Mouse (Mus musculus) thymus, adult 2 months (tissue): Measurements from ENCODE around the gene Slc7a14. TPM values are rescaled to one million over a fixed set of nuclear protein-coding genes. Genes with fewer than 3 reads are reported as not detected.

Source experiments
- DNase-seq: peaks from one replicate; pipeline ENCODE4 v3.0.0; 2021
- H3K27ac ChIP-seq: fragments of 200-500 bp; 2 replicates; pipeline ENCODE4 v1.5.1; 2012; ENCODE audit warnings: low read length, control low read depth; ENCODE audit not compliant: control insufficient read depth, insufficient read depth
- H3K27me3 ChIP-seq: fragments of 200-500 bp; 2 replicates; pipeline ENCODE4 v1.6.1; 2012; ENCODE audit warnings: mild to moderate bottlenecking, low read length, moderate library complexity, mixed read lengths; ENCODE audit not compliant: control insufficient read depth, insufficient read depth
- H3K36me3 ChIP-seq: fragments of 200-500 bp; 2 replicates; pipeline ENCODE4 v1.6.1; 2012; ENCODE audit warnings: mild to moderate bottlenecking, low read length, moderate library complexity; ENCODE audit not compliant: control insufficient read depth, insufficient read depth
- H3K4me1 ChIP-seq: fragments of 200-500 bp; replicated peaks from 2 replicates; pipeline ENCODE4 v1.6.1; 2012; ENCODE audit warnings: low read length; ENCODE audit not compliant: control insufficient read depth, insufficient read depth
- H3K4me3 ChIP-seq: fragments of 200-500 bp; 2 replicates; pipeline ENCODE4 v1.5.1; 2012; ENCODE audit warnings: mild to moderate bottlenecking, low read length, control low read depth, moderate library complexity; ENCODE audit not compliant: control insufficient read depth, insufficient read depth
- CTCF ChIP-seq: fragments of 200-500 bp; IDR thresholded peaks from 2 replicates; pipeline ENCODE4 v1.5.1; 2012; ENCODE audit warnings: mild to moderate bottlenecking, control low read depth, low read length, moderate library complexity, borderline replicate concordance; ENCODE audit not compliant: control insufficient read depth, poor library complexity, insufficient read depth; ENCODE audit errors: extremely low read depth
- POLR2A ChIP-seq: fragments of 200-500 bp; IDR thresholded peaks from 2 replicates; pipeline ENCODE4 v1.6.1; 2012; ENCODE audit warnings: mild to moderate bottlenecking, low read length, control low read depth, moderate library complexity; ENCODE audit not compliant: control insufficient read depth, poor library complexity, insufficient read depth; ENCODE audit errors: extremely low read depth
- WGBS: fragments of 180-500 bp; shearing (Covaris S2); methylation state at CpG from one replicate; pipeline ENCODE4 v1.1.7; 2018; 5-methylcytosine and 5-hydroxymethylcytosine counted together
- polyA plus RNA-seq: library from polyadenylated mRNA; depleted of rRNA; stranded (reverse); fragments of >200 nt; gene quantifications from 2 replicates; pipeline ENCODE4 v1.2.3, GENCODE M21; 2012; rRNA removed

Gene Slc7a14
- polyA plus RNA-seq: 0.03 TPM in 2 replicates

DNA sequence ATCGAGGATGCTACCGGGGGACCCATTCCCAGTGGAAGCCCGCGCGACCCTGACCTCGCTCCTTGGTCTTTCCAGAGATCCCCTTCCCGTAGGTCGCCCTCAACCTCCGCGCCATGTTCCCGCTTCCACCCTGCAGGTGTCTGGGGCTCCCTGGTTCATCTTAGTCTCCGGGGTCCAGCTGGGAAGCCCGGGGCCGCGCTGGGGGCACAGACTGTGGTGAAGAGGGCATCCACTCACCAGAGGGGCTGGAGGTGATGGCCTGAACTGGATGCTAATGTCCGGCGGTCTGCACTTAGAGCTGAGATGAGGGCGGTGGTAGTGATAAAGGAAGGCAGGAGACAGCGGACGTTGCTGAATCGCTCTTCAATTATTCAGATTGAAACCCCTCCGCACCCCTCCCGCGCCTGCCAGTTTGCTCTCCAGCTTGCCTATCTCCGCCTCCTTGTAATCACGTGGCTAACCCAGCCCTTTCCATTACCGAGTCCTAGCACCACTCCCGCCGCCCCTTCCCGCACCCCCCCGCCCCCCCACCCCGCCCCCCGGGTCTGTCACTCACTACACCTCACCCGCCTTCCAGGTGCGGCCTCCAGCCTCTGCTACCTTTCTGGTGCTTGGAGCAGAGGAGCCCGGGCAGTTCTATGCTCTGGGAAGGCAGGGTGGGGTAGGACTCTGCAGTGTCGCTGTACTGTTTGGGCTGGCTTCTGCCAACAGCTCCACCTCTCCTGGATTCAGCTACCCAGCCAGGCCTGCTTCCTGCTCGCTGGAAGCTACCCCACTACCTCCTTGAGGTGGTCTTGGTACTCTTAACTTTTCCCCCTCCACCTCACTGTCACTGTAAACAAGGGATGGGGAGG is at the start of gene Slc7a14:
Gene Slc7a14 (minus strand): TSS at position 445 of the 854 bp plus-strand sequence.
- Histone ChIP-seq H3K27ac (no peak within 1 kb of the TSS), H3K4me1 (no peaks in the 10 kb centered on the region), H3K27me3 (peaks cover 4% of the 10 kb centered on the region; the same call in 1 of the 2 replicates), H3K4me3 (no peak within 1 kb of the TSS), H3K36me3 (no peaks in the 10 kb centered on the region)
- TF ChIP-seq POLR2A (no peak), CTCF (no peak)
- DNase-seq: no peak
- WGBS: 11% methylated on average over 38 of the region's 38 CpGs

- no peak for TF ChIP-seq CTCF
- no peak for TF ChIP-seq POLR2A
- Histone ChIP-seq H3K4me1 (no peaks in the 10 kb centered on the region), H3K27ac (no peak overlapping the region), H3K4me3 (no peak overlapping the region), H3K36me3 (no peaks in the 10 kb centered on the region), H3K27me3 (no peaks in the 10 kb centered on the region)
- WGBS: 97% methylated on average over 4 of the region's 4 CpGs
- no peak for DNase-seq
Measured at GRCm38 (mm10) chr3:31346540-31346939, 36.4 kb upstream of the Slc7a14 start.

- WGBS: 17% methylated on average over 4 of the region's 4 CpGs
- no peak overlapping the region for H3K27ac ChIP-seq
Measured at GRCm38 (mm10) chr3:31345766-31346165, 35.6 kb upstream of the Slc7a14 start.

GRCm38 (mm10) chr3:31339236-31339635 is 29.1 kb upstream of the Slc7a14 start:
- Histone ChIP-seq H3K4me3 (no peak overlapping the region), H3K27ac (no peak overlapping the region), H3K36me3 (no peaks in the 10 kb centered on the region), H3K27me3 (no peaks in the 10 kb centered on the region), H3K4me1 (no peaks in the 10 kb centered on the region)
- DNase-seq: no peak
- 66% methylated on average over 3 of the region's 3 CpGs for WGBS
- TF ChIP-seq CTCF (no peak), POLR2A (no peak)

More at GRCm38 (mm10) chr3:31345766-31346165, 35.6 kb upstream of the Slc7a14 start:
- no peak for TF ChIP-seq CTCF
- no peak for TF ChIP-seq POLR2A
- Histone ChIP-seq H3K4me1 (no peaks in the 10 kb centered on the region), H3K27me3 (no peaks in the 10 kb centered on the region), H3K36me3 (no peaks in the 10 kb centered on the region), H3K4me3 (no peak overlapping the region)
- no peak for DNase-seq

GRCm38 (mm10) chr3:31328237-31328836 is 18.2 kb upstream of the Slc7a14 start:
- no peak overlapping the region for H3K27ac ChIP-seq
- no peaks in the 10 kb centered on the region for H3K36me3 ChIP-seq
- no peak overlapping the region for H3K4me3 ChIP-seq
- no peaks in the 10 kb centered on the region for H3K27me3 ChIP-seq
- DNase-seq: no peak
- no peak for TF ChIP-seq POLR2A
- no peak for TF ChIP-seq CTCF
- 84% methylated on average over 7 of the region's 7 CpGs for WGBS
- no peaks in the 10 kb centered on the region for H3K4me1 ChIP-seq

- Histone ChIP-seq H3K27ac (no peak overlapping the region), H3K36me3 (no peaks in the 10 kb centered on the region), H3K27me3 (no peaks in the 10 kb centered on the region), H3K4me3 (no peak overlapping the region), H3K4me1 (no peaks in the 10 kb centered on the region)
- 93% methylated on average over 5 of the region's 5 CpGs for WGBS
- no peak for DNase-seq
- TF ChIP-seq CTCF (no peak), POLR2A (no peak)
Measured at GRCm38 (mm10) chr3:31327791-31328190, 17.6 kb upstream of the Slc7a14 start.

DNA sequence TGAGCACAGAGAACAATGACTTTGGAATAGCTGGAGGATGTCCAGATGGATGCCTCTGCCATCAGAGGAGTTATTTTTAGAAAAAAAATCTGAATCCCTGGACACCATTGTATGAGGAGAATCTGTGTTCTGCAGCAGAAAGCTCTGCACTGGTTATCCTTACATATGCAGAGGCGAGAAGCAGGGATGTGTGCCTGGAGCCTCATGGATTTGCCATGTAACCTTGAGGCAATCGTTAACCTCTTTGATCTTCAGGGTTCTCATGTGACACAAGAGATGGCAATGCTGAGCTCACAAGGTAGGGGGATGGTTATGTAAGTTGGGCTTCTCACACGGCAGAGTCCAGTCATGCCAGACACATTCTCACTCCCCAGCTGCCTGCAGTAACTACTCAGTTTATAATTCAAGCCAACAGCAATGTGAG is 14.1 kb upstream of the Slc7a14 start:
- no peaks in the 10 kb centered on the region for H3K4me1 ChIP-seq
- 85% methylated on average over 3 of the region's 3 CpGs for WGBS
- no peaks in the 10 kb centered on the region for H3K27me3 ChIP-seq
- no peak overlapping the region for H3K4me3 ChIP-seq
- no peak for TF ChIP-seq POLR2A
- no peak for TF ChIP-seq CTCF
- no peak overlapping the region for H3K27ac ChIP-seq
- no peaks in the 10 kb centered on the region for H3K36me3 ChIP-seq
- no peak for DNase-seq
